Mouse (Mus musculus): ENCODE data around the gene Zfp568. TPM values are rescaled to one million over a fixed set of nuclear protein-coding genes. Genes with fewer than 3 reads are reported as not detected.

Zfp568 gene
- polyA plus RNA-seq, 1 experiment from 2014 or later = 18.0 TPM

GRCm38 (mm10) chr7:29982341-29982740, 1.4 kb upstream of the Zfp568 start:
- Histone ChIP-seq H3K4me1 (replicated peaks; ENCODE audit: control insufficient read depth, insufficient read depth, low read length) (no peaks in the 10 kb centered on the region), H3K9me3 (ENCODE audit: control insufficient read depth, low read length) (no peaks in the 10 kb centered on the region), H3K9ac (ENCODE audit: low read depth, low read length) (no peak overlapping the region), H3K27ac (ENCODE audit: low read depth, low read length) (no peak overlapping the region), H3K4me2 (replicated peaks; ENCODE audit: low read depth, low read length) (no peak overlapping the region), H3K36me3 (ENCODE audit: control insufficient read depth, insufficient read depth, low read length) (peaks cover 5% of the 10 kb centered on the region), H3K4me3 (ENCODE audit: low read depth, low read length) (no peak overlapping the region), H3K27me3 (ENCODE audit: control insufficient read depth, insufficient read depth, low read length) (no peaks in the 10 kb centered on the region)
- no peak for DNase-seq (ENCODE audit: low spot score)
- ATAC-seq (ENCODE audit: low FRiP score) = no peak
- 79% methylated on average over 4 of the region's 4 CpGs for WGBS

GRCm38 (mm10) chr7:29982931-29983330, 824 bp upstream of the Zfp568 start:
- H3K9ac ChIP-seq (ENCODE audit: low read depth, low read length) = peak overlapping the region; percentile 88
- 29% methylated on average over 6 of the region's 6 CpGs for WGBS
- peak overlapping the region; percentile 76 for H3K4me3 ChIP-seq (ENCODE audit: low read depth, low read length)
- H3K4me2 ChIP-seq (replicated peaks; ENCODE audit: low read depth, low read length) = peak overlapping the region; percentile 56
- DNase-seq (ENCODE audit: low spot score) (no peak), ATAC-seq (ENCODE audit: low FRiP score) (no peak)
- no peaks in the 10 kb centered on the region for H3K27me3 ChIP-seq (ENCODE audit: control insufficient read depth, insufficient read depth, low read length)
- peak overlapping the region; percentile 94 for H3K27ac ChIP-seq (ENCODE audit: low read depth, low read length)
- no peaks in the 10 kb centered on the region for H3K9me3 ChIP-seq (ENCODE audit: control insufficient read depth, low read length)
- H3K36me3 ChIP-seq (ENCODE audit: control insufficient read depth, insufficient read depth, low read length) = peaks cover 9% of the 10 kb centered on the region
- H3K4me1 ChIP-seq (replicated peaks; ENCODE audit: control insufficient read depth, insufficient read depth, low read length) = no peaks in the 10 kb centered on the region

GRCm38 (mm10) chr7:29983340-29983689, 440 bp upstream of the Zfp568 start:
- Histone ChIP-seq H3K9ac (ENCODE audit: low read depth, low read length) (peak overlapping the region; percentile 88), H3K4me2 (replicated peaks; ENCODE audit: low read depth, low read length) (peak overlapping the region; percentile 56), H3K36me3 (ENCODE audit: control insufficient read depth, insufficient read depth, low read length) (peaks cover 12% of the 10 kb centered on the region), H3K27me3 (ENCODE audit: control insufficient read depth, insufficient read depth, low read length) (no peaks in the 10 kb centered on the region), H3K9me3 (ENCODE audit: control insufficient read depth, low read length) (no peaks in the 10 kb centered on the region), H3K27ac (ENCODE audit: low read depth, low read length) (peak overlapping the region; percentile 94), H3K4me3 (ENCODE audit: low read depth, low read length) (peak overlapping the region; percentile 76), H3K4me1 (replicated peaks; ENCODE audit: control insufficient read depth, insufficient read depth, low read length) (no peaks in the 10 kb centered on the region)
- WGBS = 2% methylated on average over 8 of the region's 8 CpGs
- ATAC-seq (ENCODE audit: low FRiP score) (no peak; the same call in 1 of the 2 replicates), DNase-seq (ENCODE audit: low spot score) (no peak)

DNA sequence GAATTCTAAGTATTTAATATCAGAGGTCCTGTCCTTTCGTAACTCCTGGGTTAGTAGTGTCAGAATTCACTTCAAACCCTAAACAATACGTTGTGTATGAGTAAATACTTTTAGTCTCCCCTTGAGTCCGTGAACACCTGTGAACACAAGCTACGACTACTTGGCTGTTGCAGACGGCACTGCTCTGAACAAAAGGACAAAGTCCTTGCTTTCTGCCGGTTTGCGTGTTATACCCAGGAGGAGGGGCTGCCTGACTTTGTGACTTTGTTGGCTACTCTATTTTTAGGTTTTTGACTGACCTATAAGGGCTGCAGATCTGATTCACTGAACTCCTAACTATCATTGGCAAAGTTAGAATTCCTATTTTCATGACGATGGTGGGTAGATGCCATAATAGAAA, 2.3 kb downstream of the Zfp568 start:
- no peaks in the 10 kb centered on the region for H3K27me3 ChIP-seq (ENCODE audit: control insufficient read depth, insufficient read depth, low read length)
- DNase-seq (ENCODE audit: low spot score) = no peak
- H3K36me3 ChIP-seq (ENCODE audit: control insufficient read depth, insufficient read depth, low read length) = peaks cover 15% of the 10 kb centered on the region
- no peak overlapping the region for H3K27ac ChIP-seq (ENCODE audit: low read depth, low read length)
- H3K4me2 ChIP-seq (replicated peaks; ENCODE audit: low read depth, low read length) = no peak overlapping the region
- no peak for ATAC-seq (ENCODE audit: low FRiP score)
- H3K9me3 ChIP-seq (ENCODE audit: control insufficient read depth, low read length) = no peaks in the 10 kb centered on the region
- H3K9ac ChIP-seq (ENCODE audit: low read depth, low read length) = no peak overlapping the region
- H3K4me1 ChIP-seq (replicated peaks; ENCODE audit: control insufficient read depth, insufficient read depth, low read length) = no peaks in the 10 kb centered on the region
- WGBS = 93% methylated on average over 8 of the region's 8 CpGs
- no peak overlapping the region for H3K4me3 ChIP-seq (ENCODE audit: low read depth, low read length)

DNA sequence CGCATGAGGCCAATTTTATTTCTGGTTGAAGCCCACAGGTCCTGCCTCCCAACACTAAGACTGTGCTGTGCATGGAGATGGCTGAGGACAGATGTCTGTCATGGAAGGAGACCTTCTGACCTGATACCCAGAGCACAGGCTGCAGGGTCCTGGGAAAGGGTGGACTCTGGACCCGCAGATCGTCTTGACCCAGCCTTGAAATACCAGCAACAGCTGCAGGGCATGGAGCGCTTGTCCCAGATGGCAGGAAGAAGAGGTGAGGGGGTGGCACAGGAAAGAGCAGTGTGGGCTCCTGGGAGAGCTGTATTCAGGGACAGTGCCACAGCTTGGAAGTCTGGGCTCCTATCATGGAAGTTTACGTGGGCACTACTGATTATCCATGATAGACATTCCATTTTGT, 3.8 kb downstream of the Zfp568 start:
- H3K27ac ChIP-seq (ENCODE audit: low read depth, low read length) = no peak overlapping the region
- H3K9me3 ChIP-seq (ENCODE audit: control insufficient read depth, low read length) = no peaks in the 10 kb centered on the region
- DNase-seq (ENCODE audit: low spot score) (no peak), ATAC-seq (ENCODE audit: low FRiP score) (no peak)
- peaks cover 15% of the 10 kb centered on the region for H3K36me3 ChIP-seq (ENCODE audit: control insufficient read depth, insufficient read depth, low read length)
- no peaks in the 10 kb centered on the region for H3K27me3 ChIP-seq (ENCODE audit: control insufficient read depth, insufficient read depth, low read length)
- WGBS = 86% methylated on average over 5 of the region's 5 CpGs
- no peak overlapping the region for H3K4me2 ChIP-seq (replicated peaks; ENCODE audit: low read depth, low read length)
- no peak overlapping the region for H3K9ac ChIP-seq (ENCODE audit: low read depth, low read length)
- no peaks in the 10 kb centered on the region for H3K4me1 ChIP-seq (replicated peaks; ENCODE audit: control insufficient read depth, insufficient read depth, low read length)
- H3K4me3 ChIP-seq (ENCODE audit: low read depth, low read length) = no peak overlapping the region

GRCm38 (mm10) chr7:29989031-29989430, 5.3 kb downstream of the Zfp568 start:
- Histone ChIP-seq H3K27me3 (ENCODE audit: control insufficient read depth, insufficient read depth, low read length) (no peaks in the 10 kb centered on the region), H3K4me3 (ENCODE audit: low read depth, low read length) (no peak overlapping the region), H3K27ac (ENCODE audit: low read depth, low read length) (no peak overlapping the region), H3K36me3 (ENCODE audit: control insufficient read depth, insufficient read depth, low read length) (peaks cover 19% of the 10 kb centered on the region), H3K4me2 (replicated peaks; ENCODE audit: low read depth, low read length) (no peak overlapping the region), H3K4me1 (replicated peaks; ENCODE audit: control insufficient read depth, insufficient read depth, low read length) (no peaks in the 10 kb centered on the region), H3K9me3 (ENCODE audit: control insufficient read depth, low read length) (no peaks in the 10 kb centered on the region), H3K9ac (ENCODE audit: low read depth, low read length) (no peak overlapping the region)
- 87% methylated on average over 11 of the region's 11 CpGs for WGBS
- DNase-seq (ENCODE audit: low spot score) (no peak), ATAC-seq (ENCODE audit: low FRiP score) (no peak)

DNA sequence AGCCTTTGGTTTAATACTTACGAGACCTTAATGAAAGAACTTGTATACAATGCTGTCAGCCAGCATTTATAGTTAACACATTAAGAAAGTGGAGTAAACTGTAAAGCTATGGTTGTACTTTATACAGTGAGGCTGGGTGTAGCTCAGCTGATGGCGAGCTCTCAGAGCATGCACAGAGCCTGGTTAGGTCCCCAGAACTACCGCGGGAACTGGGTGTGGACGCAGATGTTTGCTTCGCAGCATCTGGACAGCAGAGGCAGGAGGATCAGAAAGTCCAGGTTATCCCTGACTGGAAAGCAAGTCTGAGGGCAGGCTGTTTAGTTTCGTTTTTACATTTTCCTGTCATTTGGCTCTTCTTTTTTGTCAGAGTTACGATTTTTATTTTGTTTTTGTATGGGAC, 8.9 kb downstream of the Zfp568 start:
- DNase-seq (ENCODE audit: low spot score) (no peak), ATAC-seq (ENCODE audit: low FRiP score) (no peak)
- Histone ChIP-seq H3K9ac (ENCODE audit: low read depth, low read length) (no peak overlapping the region), H3K27me3 (ENCODE audit: control insufficient read depth, insufficient read depth, low read length) (no peaks in the 10 kb centered on the region), H3K4me3 (ENCODE audit: low read depth, low read length) (no peak overlapping the region), H3K4me1 (replicated peaks; ENCODE audit: control insufficient read depth, insufficient read depth, low read length) (no peaks in the 10 kb centered on the region), H3K36me3 (ENCODE audit: control insufficient read depth, insufficient read depth, low read length) (peaks cover 12% of the 10 kb centered on the region), H3K9me3 (ENCODE audit: control insufficient read depth, low read length) (no peaks in the 10 kb centered on the region), H3K27ac (ENCODE audit: low read depth, low read length) (no peak overlapping the region), H3K4me2 (replicated peaks; ENCODE audit: low read depth, low read length) (no peak overlapping the region)
- WGBS = 98% methylated on average over 8 of the region's 8 CpGs

GRCm38 (mm10) chr7:29993340-29993739, 9.6 kb downstream of the Zfp568 start:
- 97% methylated on average over 9 of the region's 9 CpGs for WGBS
- no peaks in the 10 kb centered on the region for H3K27me3 ChIP-seq (ENCODE audit: control insufficient read depth, insufficient read depth, low read length)
- no peaks in the 10 kb centered on the region for H3K4me1 ChIP-seq (replicated peaks; ENCODE audit: control insufficient read depth, insufficient read depth, low read length)
- no peak overlapping the region for H3K9ac ChIP-seq (ENCODE audit: low read depth, low read length)
- ATAC-seq (ENCODE audit: low FRiP score) (no peak), DNase-seq (ENCODE audit: low spot score) (no peak)
- H3K36me3 ChIP-seq (ENCODE audit: control insufficient read depth, insufficient read depth, low read length) = peaks cover 13% of the 10 kb centered on the region; the same call in 1 of the 2 replicates
- H3K9me3 ChIP-seq (ENCODE audit: control insufficient read depth, low read length) = no peaks in the 10 kb centered on the region
- no peak overlapping the region for H3K27ac ChIP-seq (ENCODE audit: low read depth, low read length)
- no peak overlapping the region for H3K4me3 ChIP-seq (ENCODE audit: low read depth, low read length)
- no peak overlapping the region for H3K4me2 ChIP-seq (replicated peaks; ENCODE audit: low read depth, low read length)

GRCm38 (mm10) chr7:29995134-29995533, 11.4 kb downstream of the Zfp568 start:
- ATAC-seq (ENCODE audit: low FRiP score) (no peak), DNase-seq (ENCODE audit: low spot score) (no peak)
- H3K4me3 ChIP-seq (ENCODE audit: low read depth, low read length) = no peak overlapping the region
- 94% methylated on average over 8 of the region's 8 CpGs for WGBS
- no peak overlapping the region for H3K4me2 ChIP-seq (replicated peaks; ENCODE audit: low read depth, low read length)
- no peaks in the 10 kb centered on the region for H3K4me1 ChIP-seq (replicated peaks; ENCODE audit: control insufficient read depth, insufficient read depth, low read length)
- no peaks in the 10 kb centered on the region for H3K27me3 ChIP-seq (ENCODE audit: control insufficient read depth, insufficient read depth, low read length)
- H3K27ac ChIP-seq (ENCODE audit: low read depth, low read length) = no peak overlapping the region
- no peak overlapping the region for H3K9ac ChIP-seq (ENCODE audit: low read depth, low read length)
- peaks cover 17% of the 10 kb centered on the region; the same call in 1 of the 2 replicates for H3K36me3 ChIP-seq (ENCODE audit: control insufficient read depth, insufficient read depth, low read length)
- no peaks in the 10 kb centered on the region for H3K9me3 ChIP-seq (ENCODE audit: control insufficient read depth, low read length)

All from hindbrain, embryonic 11.5 days (tissue).